Mouse (Mus musculus): ENCODE measurements around the gene Rsrc1.

DNA sequence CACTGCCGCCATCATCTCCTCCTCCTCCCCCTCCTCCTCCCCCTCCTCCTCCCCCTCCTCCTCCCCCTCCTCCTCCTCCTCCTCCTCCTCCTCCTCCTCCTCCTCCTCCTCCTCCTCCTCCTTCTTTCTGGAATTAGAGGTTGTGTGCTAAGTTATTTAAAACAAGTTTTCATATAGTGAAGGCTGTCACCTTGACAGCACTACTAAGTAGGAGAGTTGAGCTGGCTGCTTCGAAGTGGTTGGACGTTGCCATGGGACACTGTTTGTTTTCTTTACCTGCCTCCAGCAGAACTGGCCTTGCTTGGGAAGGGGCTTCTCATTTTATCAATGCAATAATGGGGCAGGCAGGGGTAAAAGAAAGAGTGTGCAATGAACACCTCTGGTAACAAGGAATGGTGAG lies 393.9 kb downstream of the Rsrc1 start, which contains the start of gene Gm17402:
- TF ChIP-seq POLR2A (IDR thresholded peaks at IDR 0.05; ENCODE audit: borderline replicate concordance, extremely low read depth, insufficient read depth, insufficient read length, poor library complexity, severe bottlenecking) (no peak), CTCF (IDR thresholded peaks at IDR 0.05; ENCODE audit: borderline replicate concordance, extremely low read depth, insufficient read depth, insufficient read length) (no peak)

Data from brain, embryonic 14.5 days (tissue).